Mouse (Mus musculus): Measurements from ENCODE around the gene Dynlt3. TPM values are rescaled to one million over a fixed set of nuclear protein-coding genes. Genes with fewer than 3 reads are reported as not detected.

Gene Dynlt3
- polyA plus RNA-seq, 1 experiment from 2014 or later: 31.2 TPM

Other genes starting within 250 kb of the Dynlt3 start
- gene Cybb, start 175.2 kb downstream of the Dynlt3 start, polyA plus RNA-seq (2014; fragmentation: Nextera tagmentation; extraction: Ambion mirVana): 0.08 and 1.9 TPM in 2 replicates
- not detected in 2 replicates for gene H2al1o, start 90.6 kb downstream of the Dynlt3 start, polyA plus RNA-seq (2014; fragmentation: Nextera tagmentation; extraction: Ambion mirVana)
- not detected in 2 replicates for gene Hypm, start 183.9 kb upstream of the Dynlt3 start, polyA plus RNA-seq (2014; fragmentation: Nextera tagmentation; extraction: Ambion mirVana)
- gene H2al3, start 186.7 kb upstream of the Dynlt3 start, polyA plus RNA-seq (2014; fragmentation: Nextera tagmentation; extraction: Ambion mirVana): not detected in 2 replicates
- gene Sytl5, start 222.6 kb upstream of the Dynlt3 start, polyA plus RNA-seq (2014; fragmentation: Nextera tagmentation; extraction: Ambion mirVana): 0.21 and 0.31 TPM in 2 replicates

All from midbrain, embryonic 14.5 days (tissue).